Mouse (Mus musculus) C2C12 (cell line): ENCODE data around the gene Nfib. TPM values are rescaled to one million over a fixed set of nuclear protein-coding genes. Genes with fewer than 3 reads are reported as not detected.

ENCODE experiments used
- H3K27me3 ChIP-seq: one replicate; pipeline ENCODE4 v1.6.1; 2011; ENCODE audit not compliant: control insufficient read depth, insufficient read depth, insufficient read length
- H3K36me3 ChIP-seq: one replicate; pipeline ENCODE4 v1.6.1; 2011; ENCODE audit not compliant: control insufficient read depth, insufficient read depth
- H3K4me3 ChIP-seq: one replicate; pipeline ENCODE4 v1.5.1; 2011; ENCODE audit warnings: mild to moderate bottlenecking, control low read depth; ENCODE audit not compliant: poor library complexity, insufficient read depth, severe bottlenecking
- H3K79me2 ChIP-seq: one replicate; pipeline ENCODE4 v1.6.1; 2011; ENCODE audit not compliant: control insufficient read depth, insufficient read depth
- H3K79me3 ChIP-seq: one replicate; pipeline ENCODE4 v1.6.1; 2011; ENCODE audit warnings: low read depth, control low read depth
- H3ac ChIP-seq: one replicate; pipeline ENCODE3; 2011; ENCODE audit warnings: low read depth; ENCODE audit not compliant: control insufficient read depth, insufficient read length
- CEBPB ChIP-seq: IDR thresholded peaks from one replicate; pipeline ENCODE4 v1.6.1; 2011; ENCODE audit warnings: low read depth, mild to moderate bottlenecking, control low read depth, moderate library complexity
- CTCF ChIP-seq: IDR thresholded peaks from one replicate; pipeline ENCODE4 v1.5.1; 2011; ENCODE audit not compliant: control insufficient read depth, insufficient read depth, insufficient read length
- FOSL1 ChIP-seq: IDR thresholded peaks from one replicate; pipeline ENCODE4 v1.8.0; 2011; ENCODE audit warnings: mild to moderate bottlenecking, low read length; ENCODE audit not compliant: poor library complexity, insufficient read depth, severe bottlenecking
- MAX ChIP-seq: IDR thresholded peaks from one replicate; pipeline ENCODE4 v1.6.1; 2011; ENCODE audit warnings: mild to moderate bottlenecking, control low read depth
- MYOD1 ChIP-seq: IDR thresholded peaks from one replicate; pipeline ENCODE4 v1.6.1; 2011; ENCODE audit warnings: low read depth; ENCODE audit not compliant: control insufficient read depth, insufficient read length
- MYOG ChIP-seq: IDR thresholded peaks from one replicate; pipeline ENCODE4 v1.6.1; 2011; ENCODE audit not compliant: control insufficient read depth, insufficient read length; ENCODE audit errors: extremely low read depth
- USF1 ChIP-seq: IDR thresholded peaks from one replicate; pipeline ENCODE4 v1.6.1; 2011; ENCODE audit warnings: low read depth, mild to moderate bottlenecking, control low read depth, moderate library complexity
- polyA plus RNA-seq: library from polyadenylated mRNA; unstranded; fragments of >200 nt; fragmentation: generic; extraction: Trizol; gene quantifications from one replicate; pipeline ENCODE4 v1.2.1, GENCODE M21; 2012; ENCODE audit warnings: missing spikeins

Gene Nfib
- polyA plus RNA-seq, 1 experiment = 5.1 TPM

- H3K4me3 ChIP-seq = no peak overlapping the region
- peaks cover 16% of the 10 kb centered on the region for H3K36me3 ChIP-seq
Measured at GRCm38 (mm10) chr4:82290623-82291022, 414.9 kb downstream of the Nfib start.

GRCm38 (mm10) chr4:82289596-82289995, 416.0 kb downstream of the Nfib start:
- Histone ChIP-seq H3K79me3 (no peaks in the 10 kb centered on the region), H3ac (no peak overlapping the region), H3K4me3 (no peak overlapping the region), H3K27me3 (no peaks in the 10 kb centered on the region), H3K36me3 (peaks cover 12% of the 10 kb centered on the region), H3K79me2 (no peaks in the 10 kb centered on the region)
- TF ChIP-seq MYOD1 = no peak
- no peak for TF ChIP-seq CEBPB
- no peak for TF ChIP-seq CTCF
- no peak for TF ChIP-seq FOSL1
- TF ChIP-seq USF1 = no peak
- TF ChIP-seq MYOG = no peak
- TF ChIP-seq MAX = no peak

More at GRCm38 (mm10) chr4:82290623-82291022, 414.9 kb downstream of the Nfib start:
- TF ChIP-seq FOSL1 (no peak), CTCF (no peak)
- no peak overlapping the region for H3ac ChIP-seq
- H3K79me3 ChIP-seq = no peaks in the 10 kb centered on the region
- no peaks in the 10 kb centered on the region for H3K79me2 ChIP-seq
- no peaks in the 10 kb centered on the region for H3K27me3 ChIP-seq

GRCm38 (mm10) chr4:82288138-82288537, 417.4 kb downstream of the Nfib start:
- Histone ChIP-seq H3K79me2 (no peaks in the 10 kb centered on the region), H3ac (no peak overlapping the region), H3K27me3 (no peaks in the 10 kb centered on the region), H3K79me3 (no peaks in the 10 kb centered on the region), H3K4me3 (no peak overlapping the region), H3K36me3 (no peaks in the 10 kb centered on the region)
- TF ChIP-seq MYOG (no peak), MAX (no peak), CTCF (no peak), MYOD1 (no peak), USF1 (no peak), FOSL1 (no peak), CEBPB (no peak)

GRCm38 (mm10) chr4:82287454-82287853, 418.1 kb downstream of the Nfib start:
- TF ChIP-seq MYOG (no peak), CEBPB (no peak), FOSL1 (no peak), USF1 (no peak), MAX (no peak), MYOD1 (no peak), CTCF (no peak)
- Histone ChIP-seq H3K79me3 (no peaks in the 10 kb centered on the region), H3K79me2 (no peaks in the 10 kb centered on the region), H3ac (no peak overlapping the region), H3K27me3 (no peaks in the 10 kb centered on the region), H3K36me3 (no peaks in the 10 kb centered on the region), H3K4me3 (no peak overlapping the region)

GRCm38 (mm10) chr4:82286931-82287330, 418.6 kb downstream of the Nfib start:
- H3K4me3 ChIP-seq = no peak overlapping the region
- no peaks in the 10 kb centered on the region for H3K79me2 ChIP-seq
- H3K79me3 ChIP-seq = no peaks in the 10 kb centered on the region
- no peak overlapping the region for H3ac ChIP-seq
- H3K27me3 ChIP-seq = no peaks in the 10 kb centered on the region
- TF ChIP-seq MAX (no peak), USF1 (no peak)
- H3K36me3 ChIP-seq = no peaks in the 10 kb centered on the region

GRCm38 (mm10) chr4:82283536-82283935, 422.0 kb downstream of the Nfib start:
- no peak overlapping the region for H3ac ChIP-seq
- H3K79me3 ChIP-seq = no peaks in the 10 kb centered on the region
- no peaks in the 10 kb centered on the region for H3K27me3 ChIP-seq
- H3K79me2 ChIP-seq = no peaks in the 10 kb centered on the region
- H3K4me3 ChIP-seq = no peak overlapping the region
- no peaks in the 10 kb centered on the region for H3K36me3 ChIP-seq
- TF ChIP-seq CEBPB (no peak), MAX (no peak), USF1 (no peak), CTCF (no peak), MYOD1 (no peak)

GRCm38 (mm10) chr4:82275996-82276395, 429.6 kb downstream of the Nfib start:
- Histone ChIP-seq H3K79me3 (no peaks in the 10 kb centered on the region), H3K4me3 (no peak overlapping the region), H3K79me2 (no peaks in the 10 kb centered on the region), H3K36me3 (no peaks in the 10 kb centered on the region), H3ac (no peak overlapping the region), H3K27me3 (no peaks in the 10 kb centered on the region)
- no peak for TF ChIP-seq CTCF
- TF ChIP-seq MYOD1 = no peak
- TF ChIP-seq FOSL1 = no peak
- TF ChIP-seq USF1 = no peak
- TF ChIP-seq MAX = no peak
- no peak for TF ChIP-seq CEBPB
